Mouse (Mus musculus) layer of hippocampus, adult 2 months (tissue): ENCODE results near the gene Olfr520. TPM values are rescaled to one million over a fixed set of nuclear protein-coding genes. Genes with fewer than 3 reads are reported as not detected.
"Not testable (repeated sequence)": the region's sequence is repeated elsewhere in the genome, so short reads cannot be mapped to it uniquely, and the experiment has no call there.

Source experiments
- DNase-seq, 2 experiments: peaks; one replicate each; pipeline ENCODE4 v3.0.0; 2022; ENCODE audit warnings: low spot score in 2 of 2
- H3K27ac ChIP-seq: fragments of 200-600 bp; 2 replicates; pipeline ENCODE4 v1.8.1; 2022
- H3K4me3 ChIP-seq: fragments of 200-600 bp; 2 replicates; pipeline ENCODE4 v1.8.1; 2022; ENCODE audit warnings: mild to moderate bottlenecking
- CTCF ChIP-seq: fragments of 200-600 bp; conservative IDR thresholded peaks from 2 replicates; pipeline ENCODE4 v1.8.1; 2022; ENCODE audit warnings: antibody characterized with exemption, mild to moderate bottlenecking, moderate library complexity
- total RNA-seq, 2 experiments: library from RNA; stranded (reverse); gene quantifications; 2 replicates each; pipeline ENCODE4 v1.2.3; 2021

Gene Olfr520
- total RNA-seq, 2 experiments from 2014 or later = not detected

- Histone ChIP-seq H3K4me3 (peak overlapping the region; percentile 41), H3K27ac (peak overlapping the region; percentile 84)
- DNase-seq = no peak
- no peak for TF ChIP-seq CTCF
Measured at GRCm38 (mm10) chr7:99704736-99705519, 25.1 kb upstream of the Olfr520 start.

GRCm38 (mm10) chr7:99706341-99707037 lies 23.6 kb upstream of the Olfr520 start:
- Histone ChIP-seq H3K27ac (peak overlapping the region; percentile 84), H3K4me3 (peak overlapping the region; percentile 41)
- no peak for TF ChIP-seq CTCF
- DNase-seq = no peak

GRCm38 (mm10) chr7:99707038-99707595 lies 23.0 kb upstream of the Olfr520 start:
- DNase-seq = no peak
- peak; percentile 30 for TF ChIP-seq CTCF
- peak overlapping the region; percentile 17; the same call in 1 of the 2 replicates for H3K4me3 ChIP-seq
- H3K27ac ChIP-seq = peak overlapping the region; percentile 84

GRCm38 (mm10) chr7:99707671-99708070 lies 22.4 kb upstream of the Olfr520 start:
- Histone ChIP-seq H3K27ac (peak overlapping the region; percentile 84), H3K4me3 (no peak overlapping the region)
- no peak for TF ChIP-seq CTCF

GRCm38 (mm10) chr7:99708301-99708721 lies 21.8 kb upstream of the Olfr520 start:
- peak overlapping the region; percentile 84 for H3K27ac ChIP-seq
- DNase-seq = peak; percentile 69 to 89
- no peak for TF ChIP-seq CTCF
- H3K4me3 ChIP-seq = no peak overlapping the region

More at GRCm38 (mm10) chr7:99707671-99708070, 22.4 kb upstream of the Olfr520 start:
- DNase-seq = no peak

- Histone ChIP-seq H3K27ac (peak overlapping the region; percentile 84), H3K4me3 (no peak overlapping the region)
- DNase-seq = no peak
- no peak for TF ChIP-seq CTCF
Measured at GRCm38 (mm10) chr7:99708750-99709149, 21.3 kb upstream of the Olfr520 start.

GRCm38 (mm10) chr7:99709992-99710391 lies 20.1 kb upstream of the Olfr520 start:
- Histone ChIP-seq H3K4me3 (no peak overlapping the region), H3K27ac (no peak overlapping the region)
- no peak for DNase-seq
- no peak for TF ChIP-seq CTCF

GRCm38 (mm10) chr7:99710476-99710875 lies 19.6 kb upstream of the Olfr520 start:
- Histone ChIP-seq H3K27ac (no peak overlapping the region), H3K4me3 (no peak overlapping the region)
- peak; percentile 98 for TF ChIP-seq CTCF
- DNase-seq = peak in 1 of 2 experiments; percentile 67

- no peak for DNase-seq
- H3K4me3 ChIP-seq = no peak within 1 kb of the TSS
- H3K27ac ChIP-seq = no peak within 1 kb of the TSS
- no peak for TF ChIP-seq CTCF
Measured at GRCm38 (mm10) chr7:99711166-99711565, 18.9 kb upstream of the Olfr520 start, which contains the start of gene Slco2b1. Slco2b1 (minus strand) TSS chr7:99711340.

- Histone ChIP-seq H3K4me3 (no peak overlapping the region), H3K27ac (no peak overlapping the region)
- no peak for DNase-seq
- TF ChIP-seq CTCF = no peak
Measured at GRCm38 (mm10) chr7:99712431-99712830, 17.6 kb upstream of the Olfr520 start.

- no peak overlapping the region for H3K4me3 ChIP-seq
- no peak for TF ChIP-seq CTCF
- H3K27ac ChIP-seq = no peak overlapping the region
- no peak for DNase-seq
Measured at GRCm38 (mm10) chr7:99716536-99716935, 13.5 kb upstream of the Olfr520 start.

- Histone ChIP-seq H3K27ac (no peak overlapping the region), H3K4me3 (no peak overlapping the region)
- no peak for DNase-seq
- no peak for TF ChIP-seq CTCF
Measured at GRCm38 (mm10) chr7:99734612-99735011, 4.5 kb downstream of the Olfr520 start.

GRCm38 (mm10) chr7:99735491-99735890 lies 5.4 kb downstream of the Olfr520 start:
- DNase-seq, H3K27ac ChIP-seq, H3K4me3 ChIP-seq: not testable (repeated sequence)

- TF ChIP-seq CTCF = 0 out of 2 replicates have a peak, but pooled peaks have one; percentile 8
- peak; percentile 18 to 51 for DNase-seq
Measured at GRCm38 (mm10) chr7:99739276-99739675, 9.2 kb downstream of the Olfr520 start.

More at GRCm38 (mm10) chr7:99739276-99739675, 9.2 kb downstream of the Olfr520 start:
- Histone ChIP-seq H3K27ac (no peak overlapping the region), H3K4me3 (no peak overlapping the region)
